Mouse (Mus musculus): ENCODE data around the gene Cyfip2. TPM values are rescaled to one million over a fixed set of nuclear protein-coding genes. Genes with fewer than 3 reads are reported as not detected.
A peak's percentile ranks its signal among the peaks of the same experiment; 100 is the strongest.

Cyfip2 gene
- polyA plus RNA-seq, 1 experiment from 2014 or later, result 92.0 TPM

DNA sequence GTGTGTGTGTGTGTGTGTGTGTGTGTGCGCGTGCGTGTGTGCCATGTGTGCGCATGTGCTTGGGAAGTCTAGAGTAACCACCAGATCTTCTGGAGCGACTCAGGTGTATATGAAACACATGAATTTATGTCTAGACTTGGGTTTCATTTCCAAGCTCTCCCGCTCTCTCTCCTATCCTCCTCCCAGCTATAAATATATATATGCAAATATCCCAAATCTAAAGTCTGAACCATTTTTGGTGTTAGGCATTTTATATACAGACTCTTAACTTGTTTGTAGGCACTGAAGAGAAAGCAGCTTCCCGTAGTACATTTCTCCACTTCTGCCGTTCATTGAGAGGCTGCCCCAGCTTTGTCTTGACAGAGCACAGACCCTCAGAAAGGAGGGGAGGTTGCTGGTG, 19.6 kb upstream of the Cyfip2 start:
- no peak overlapping the region for H3K9ac ChIP-seq (ENCODE audit: low read depth, low read length)
- no peaks in the 10 kb centered on the region for H3K9me3 ChIP-seq (ENCODE audit: control insufficient read depth, low read length)
- H3K4me1 ChIP-seq (ENCODE audit: control insufficient read depth, insufficient read depth, low read depth, low read length), result no peaks in the 10 kb centered on the region
- no peaks in the 10 kb centered on the region for H3K36me3 ChIP-seq (ENCODE audit: control insufficient read depth, insufficient read depth, low read length)
- WGBS, result 93% methylated on average over 8 of the region's 8 CpGs
- H3K4me2 ChIP-seq (ENCODE audit: low read length), result no peak overlapping the region
- H3K27me3 ChIP-seq (replicated peaks; ENCODE audit: control insufficient read depth, insufficient read depth, low read length), result no peaks in the 10 kb centered on the region
- no peak overlapping the region for H3K4me3 ChIP-seq (ENCODE audit: low read length)
- ATAC-seq, result no peak
- no peak overlapping the region for H3K27ac ChIP-seq (ENCODE audit: low read depth, low read length)

- Histone ChIP-seq H3K36me3 (ENCODE audit: control insufficient read depth, insufficient read depth, low read length) (no peaks in the 10 kb centered on the region), H3K4me1 (ENCODE audit: control insufficient read depth, insufficient read depth, low read depth, low read length) (no peaks in the 10 kb centered on the region), H3K27me3 (replicated peaks; ENCODE audit: control insufficient read depth, insufficient read depth, low read length) (no peaks in the 10 kb centered on the region), H3K9ac (ENCODE audit: low read depth, low read length) (no peak overlapping the region), H3K4me3 (ENCODE audit: low read length) (no peak overlapping the region), H3K9me3 (ENCODE audit: control insufficient read depth, low read length) (no peaks in the 10 kb centered on the region), H3K27ac (ENCODE audit: low read depth, low read length) (no peak overlapping the region), H3K4me2 (ENCODE audit: low read length) (no peak overlapping the region)
- WGBS, result 92% methylated on average over 16 of the region's 16 CpGs
- no peak for ATAC-seq
Observed at GRCm38 (mm10) chr11:46326271-46327015, 13.8 kb upstream of the Cyfip2 start.

DNA sequence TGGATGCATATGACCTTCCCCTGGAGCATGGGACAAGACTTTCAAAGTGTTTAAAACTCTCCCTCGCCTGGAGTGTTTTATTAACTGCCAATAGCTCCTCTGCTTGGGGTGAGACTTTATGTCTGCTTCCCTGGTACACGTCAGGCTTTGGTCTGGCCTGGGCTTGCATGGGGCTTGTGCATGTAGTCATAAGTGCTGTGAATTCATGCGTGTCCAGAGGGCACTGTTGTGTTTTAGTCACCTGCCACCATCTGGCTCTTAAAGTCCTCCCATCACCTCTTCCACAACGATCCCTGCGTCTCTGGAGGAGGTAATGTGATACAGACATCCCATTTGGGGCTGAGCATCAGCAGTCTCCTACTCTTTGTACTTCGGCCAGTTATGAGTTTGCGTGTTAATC, 8.9 kb upstream of the Cyfip2 start:
- Histone ChIP-seq H3K9ac (ENCODE audit: low read depth, low read length) (no peak overlapping the region), H3K4me2 (ENCODE audit: low read length) (no peak overlapping the region), H3K4me1 (ENCODE audit: control insufficient read depth, insufficient read depth, low read depth, low read length) (no peaks in the 10 kb centered on the region), H3K27ac (ENCODE audit: low read depth, low read length) (no peak overlapping the region), H3K9me3 (ENCODE audit: control insufficient read depth, low read length) (no peaks in the 10 kb centered on the region), H3K27me3 (replicated peaks; ENCODE audit: control insufficient read depth, insufficient read depth, low read length) (no peaks in the 10 kb centered on the region), H3K36me3 (ENCODE audit: control insufficient read depth, insufficient read depth, low read length) (no peaks in the 10 kb centered on the region), H3K4me3 (ENCODE audit: low read length) (no peak overlapping the region)
- WGBS, result 83% methylated on average over 7 of the region's 7 CpGs
- ATAC-seq, result no peak

DNA sequence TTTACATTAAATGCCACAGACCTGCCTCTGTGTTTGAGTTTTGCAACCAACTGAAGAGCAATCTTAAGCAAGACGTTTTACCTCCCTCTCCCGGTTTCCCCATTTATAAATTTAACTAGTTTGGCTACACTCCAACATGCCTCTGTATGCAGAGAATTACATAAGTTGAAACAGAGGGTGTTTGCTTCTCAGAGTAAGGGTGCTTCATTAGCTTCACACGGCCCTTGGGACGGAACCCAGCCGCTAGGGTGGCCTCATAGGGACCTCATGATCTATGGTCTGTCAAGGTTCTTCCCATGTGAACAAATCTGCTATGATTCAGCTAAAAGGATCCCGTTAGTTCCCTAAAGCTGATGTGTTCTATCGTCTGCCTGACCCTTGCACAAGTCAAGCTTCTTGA, 1.9 kb upstream of the Cyfip2 start:
- 68% methylated on average over 7 of the region's 7 CpGs for WGBS
- no peaks in the 10 kb centered on the region for H3K27me3 ChIP-seq (replicated peaks; ENCODE audit: control insufficient read depth, insufficient read depth, low read length)
- no peak overlapping the region for H3K4me3 ChIP-seq (ENCODE audit: low read length)
- no peak overlapping the region for H3K9ac ChIP-seq (ENCODE audit: low read depth, low read length)
- H3K27ac ChIP-seq (ENCODE audit: low read depth, low read length), result no peak overlapping the region
- no peaks in the 10 kb centered on the region for H3K36me3 ChIP-seq (ENCODE audit: control insufficient read depth, insufficient read depth, low read length)
- ATAC-seq, result no peak
- H3K4me1 ChIP-seq (ENCODE audit: control insufficient read depth, insufficient read depth, low read depth, low read length), result peaks cover 8% of the 10 kb centered on the region
- H3K9me3 ChIP-seq (ENCODE audit: control insufficient read depth, low read length), result no peaks in the 10 kb centered on the region
- H3K4me2 ChIP-seq (ENCODE audit: low read length), result no peak overlapping the region

DNA sequence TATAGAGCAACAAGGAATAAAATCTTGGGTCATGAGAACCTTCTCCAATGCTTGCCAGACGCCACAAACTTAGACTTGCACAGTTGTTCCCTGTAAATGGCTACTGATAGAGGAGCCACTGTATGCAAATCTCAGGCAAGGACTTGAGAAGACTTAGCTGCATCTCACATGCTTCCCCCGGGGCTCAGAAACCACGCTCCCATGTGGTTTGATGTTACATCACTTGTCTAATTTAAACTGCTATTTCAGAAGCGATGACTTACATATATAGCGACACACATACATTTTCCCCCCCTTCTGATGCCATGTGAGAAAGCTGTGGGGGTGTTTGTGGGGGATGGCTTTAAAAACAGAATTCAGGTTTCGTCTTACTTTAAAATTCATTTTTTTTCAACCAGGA, 1.2 kb upstream of the Cyfip2 start:
- H3K27ac ChIP-seq (ENCODE audit: low read depth, low read length), result no peak overlapping the region
- no peak for ATAC-seq
- H3K36me3 ChIP-seq (ENCODE audit: control insufficient read depth, insufficient read depth, low read length), result no peaks in the 10 kb centered on the region
- no peaks in the 10 kb centered on the region for H3K9me3 ChIP-seq (ENCODE audit: control insufficient read depth, low read length)
- WGBS, result 81% methylated on average over 6 of the region's 6 CpGs
- no peak overlapping the region for H3K4me2 ChIP-seq (ENCODE audit: low read length)
- no peaks in the 10 kb centered on the region for H3K27me3 ChIP-seq (replicated peaks; ENCODE audit: control insufficient read depth, insufficient read depth, low read length)
- no peak overlapping the region for H3K4me3 ChIP-seq (ENCODE audit: low read length)
- no peak overlapping the region for H3K9ac ChIP-seq (ENCODE audit: low read depth, low read length)
- H3K4me1 ChIP-seq (ENCODE audit: control insufficient read depth, insufficient read depth, low read depth, low read length), result peaks cover 15% of the 10 kb centered on the region

DNA sequence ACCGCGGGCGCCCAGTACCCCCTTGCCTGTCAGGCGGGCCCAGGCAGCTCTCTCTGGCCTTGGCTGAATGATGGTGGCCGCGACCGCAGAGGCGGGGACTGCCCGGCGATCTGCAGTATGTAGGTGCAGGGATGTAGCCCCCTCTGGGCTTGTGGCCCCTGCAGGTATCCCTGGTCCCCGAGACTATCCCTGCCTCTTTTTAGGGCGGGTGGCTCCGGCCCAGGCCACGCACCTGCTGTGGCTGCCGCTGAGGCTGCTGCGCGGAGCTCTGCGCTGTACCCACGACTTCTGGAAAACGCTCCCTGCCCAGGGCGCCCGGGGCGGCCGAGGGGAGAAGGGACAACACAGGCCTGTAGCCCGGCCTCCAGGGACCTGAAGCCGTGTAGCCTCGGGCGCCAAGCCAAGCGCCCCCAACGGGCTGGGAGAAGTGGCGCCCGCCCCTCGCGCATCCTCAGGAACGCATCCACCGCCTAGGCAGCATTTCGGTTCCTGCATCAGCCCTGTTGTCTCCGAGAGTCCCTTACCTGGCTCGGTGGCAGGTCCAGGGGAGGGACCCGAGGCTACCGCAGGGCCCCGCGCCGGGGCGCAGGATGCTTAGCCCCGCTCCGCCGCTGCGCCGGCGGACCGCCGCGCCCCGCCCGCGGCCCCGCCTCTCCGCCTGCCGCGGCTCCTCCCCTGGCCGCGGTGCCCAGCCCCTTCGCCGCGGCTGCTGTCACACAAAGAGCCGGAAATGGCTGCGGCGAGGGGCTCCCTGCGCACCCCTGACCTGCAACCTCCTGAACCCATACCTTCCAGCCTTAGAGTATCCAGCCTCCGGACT, 746 bp downstream of the Cyfip2 start:
- no peaks in the 10 kb centered on the region for H3K36me3 ChIP-seq (ENCODE audit: control insufficient read depth, insufficient read depth, low read length)
- WGBS, result 1% methylated on average over 55 of the region's 71 CpGs
- no peaks in the 10 kb centered on the region for H3K9me3 ChIP-seq (ENCODE audit: control insufficient read depth, low read length)
- H3K27me3 ChIP-seq (replicated peaks; ENCODE audit: control insufficient read depth, insufficient read depth, low read length), result no peaks in the 10 kb centered on the region
- peak overlapping the region; percentile 64 for H3K4me2 ChIP-seq (ENCODE audit: low read length)
- ATAC-seq, result peak; percentile 88
- peak overlapping the region; percentile 93 for H3K27ac ChIP-seq (ENCODE audit: low read depth, low read length)
- peaks cover 17% of the 10 kb centered on the region for H3K4me1 ChIP-seq (ENCODE audit: control insufficient read depth, insufficient read depth, low read depth, low read length)
- peak overlapping the region; percentile 87 for H3K4me3 ChIP-seq (ENCODE audit: low read length)
- peak overlapping the region; percentile 97 for H3K9ac ChIP-seq (ENCODE audit: low read depth, low read length)

DNA sequence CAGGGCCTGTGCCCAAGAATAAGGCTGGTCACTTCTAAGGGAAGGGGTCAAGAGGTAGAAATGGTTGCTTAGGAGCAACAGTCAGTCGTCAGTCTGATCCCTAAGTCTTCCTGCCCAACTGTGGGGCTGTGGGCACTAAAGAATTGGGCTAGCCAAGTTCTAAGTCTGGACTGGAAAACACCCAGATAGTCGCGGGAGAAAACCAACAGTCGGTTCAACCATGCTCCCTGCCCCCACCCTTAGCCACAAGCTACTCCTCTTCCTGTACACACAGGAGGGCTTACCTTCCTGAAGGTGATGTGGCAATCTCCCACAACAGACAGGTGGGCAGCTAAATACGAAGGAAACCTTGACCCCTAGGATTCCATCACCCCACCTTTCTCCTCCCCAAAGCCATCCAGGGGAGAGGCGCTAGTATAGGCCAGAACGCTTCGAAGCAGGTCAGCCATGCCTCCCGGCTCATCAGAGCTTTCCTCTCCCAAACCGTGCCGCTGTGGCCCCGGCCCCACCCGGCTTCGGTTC, 1.4 kb downstream of the Cyfip2 start:
- H3K4me1 ChIP-seq (ENCODE audit: control insufficient read depth, insufficient read depth, low read depth, low read length), result peaks cover 17% of the 10 kb centered on the region
- H3K9ac ChIP-seq (ENCODE audit: low read depth, low read length), result peak overlapping the region; percentile 97
- H3K4me3 ChIP-seq (ENCODE audit: low read length), result peak overlapping the region; percentile 87
- 2% methylated on average over 14 of the region's 14 CpGs for WGBS
- H3K36me3 ChIP-seq (ENCODE audit: control insufficient read depth, insufficient read depth, low read length), result no peaks in the 10 kb centered on the region
- H3K9me3 ChIP-seq (ENCODE audit: control insufficient read depth, low read length), result no peaks in the 10 kb centered on the region
- peak; percentile 2; the same call in 1 of the 2 replicates for ATAC-seq
- H3K27ac ChIP-seq (ENCODE audit: low read depth, low read length), result peak overlapping the region; percentile 93
- peak overlapping the region; percentile 64 for H3K4me2 ChIP-seq (ENCODE audit: low read length)
- no peaks in the 10 kb centered on the region for H3K27me3 ChIP-seq (replicated peaks; ENCODE audit: control insufficient read depth, insufficient read depth, low read length)

GRCm38 (mm10) chr11:46310647-46311063, 2.0 kb downstream of the Cyfip2 start:
- Histone ChIP-seq H3K27me3 (replicated peaks; ENCODE audit: control insufficient read depth, insufficient read depth, low read length) (no peaks in the 10 kb centered on the region), H3K4me3 (ENCODE audit: low read length) (peak overlapping the region; percentile 87), H3K4me2 (ENCODE audit: low read length) (peak overlapping the region; percentile 64), H3K27ac (ENCODE audit: low read depth, low read length) (peak overlapping the region; percentile 93), H3K9ac (ENCODE audit: low read depth, low read length) (peak overlapping the region; percentile 97), H3K4me1 (ENCODE audit: control insufficient read depth, insufficient read depth, low read depth, low read length) (peaks cover 17% of the 10 kb centered on the region), H3K9me3 (ENCODE audit: control insufficient read depth, low read length) (no peaks in the 10 kb centered on the region), H3K36me3 (ENCODE audit: control insufficient read depth, insufficient read depth, low read length) (no peaks in the 10 kb centered on the region)
- no peak for ATAC-seq
- WGBS, result 27% methylated on average over 5 of the region's 5 CpGs

Measured in hindbrain, embryonic 16.5 days (tissue).